Mouse (Mus musculus): ENCODE results near the gene Polr2a.
"Not testable (repeated sequence)": the region's sequence is repeated elsewhere in the genome, so short reads cannot be mapped to it uniquely, and the experiment has no call there.

GRCm38 (mm10) chr11:69703381-69703780, 55.1 kb downstream of the Polr2a start:
- TF ChIP-seq CTCF, EP300 (IDR thresholded peaks at IDR 0.05; ENCODE audit: low read depth): not testable (repeated sequence)
